Mouse (Mus musculus): ENCODE data around the gene Avpi1. TPM values are rescaled to one million over a fixed set of nuclear protein-coding genes. Genes with fewer than 3 reads are reported as not detected.

The Avpi1 gene
- 17.5 and 18.3 TPM in 2 replicates for polyA plus RNA-seq (2012; rRNA removed)

DNA sequence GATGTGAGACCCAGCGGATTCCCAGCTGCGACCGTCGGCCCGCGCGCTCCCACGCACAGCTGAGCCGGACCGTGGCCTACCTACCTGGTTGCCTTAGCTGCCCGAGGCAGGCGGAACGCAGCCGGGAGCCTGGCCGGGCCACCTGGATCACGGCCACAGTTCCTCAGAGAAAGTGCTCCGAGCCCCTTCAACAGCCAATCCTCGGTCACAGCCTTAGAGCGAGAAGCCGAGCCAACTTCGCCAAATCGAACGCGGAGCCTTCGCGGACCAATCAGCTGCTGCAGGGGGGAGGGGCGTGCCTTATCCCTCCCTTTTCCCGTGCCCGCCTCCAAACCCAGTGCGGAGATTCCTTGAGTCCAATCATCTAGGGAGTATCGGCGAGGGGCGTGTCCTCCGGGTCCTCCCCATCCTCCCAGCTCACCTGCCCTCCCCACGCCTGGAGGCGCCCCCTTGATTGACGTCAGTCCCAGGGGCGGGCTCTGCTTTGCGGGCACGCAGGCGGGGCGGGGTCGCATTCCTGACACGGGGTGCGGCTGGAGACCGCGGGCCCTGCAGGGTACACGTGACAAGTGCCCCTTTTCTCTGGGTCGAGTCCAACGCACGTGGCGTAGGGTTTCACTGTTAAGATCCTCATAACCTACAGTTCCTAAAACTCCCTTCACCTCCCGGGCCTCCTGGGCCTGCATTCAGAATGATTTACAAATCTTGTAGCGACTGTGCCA is at the start of gene Avpi1:
Gene Avpi1 (minus strand): TSS at position 273 of the 722 bp plus-strand sequence.

DNA sequence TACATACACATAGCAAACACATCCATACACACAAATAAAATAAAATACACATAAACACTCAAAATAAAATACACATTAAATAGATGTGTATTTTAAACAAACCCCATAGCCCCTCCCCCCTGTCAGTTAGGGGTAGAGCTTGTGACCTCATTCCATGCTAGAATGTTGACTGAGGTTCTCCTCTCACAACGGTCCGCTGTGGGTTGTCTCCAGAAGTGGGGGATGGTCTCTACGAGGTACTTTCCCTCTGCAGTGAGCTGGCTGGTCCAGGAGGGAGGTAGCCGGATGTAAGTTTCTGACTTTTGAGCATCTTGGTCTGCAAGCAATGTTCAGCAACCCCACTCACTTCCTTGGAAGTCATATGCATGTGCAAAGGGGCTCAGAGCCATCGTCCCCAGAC is 34.9 kb upstream of the Avpi1 start, which contains the start of gene Zfyve27:
Gene Zfyve27 (plus strand): TSS at position 188 of the 400 bp plus-strand sequence.

DNA sequence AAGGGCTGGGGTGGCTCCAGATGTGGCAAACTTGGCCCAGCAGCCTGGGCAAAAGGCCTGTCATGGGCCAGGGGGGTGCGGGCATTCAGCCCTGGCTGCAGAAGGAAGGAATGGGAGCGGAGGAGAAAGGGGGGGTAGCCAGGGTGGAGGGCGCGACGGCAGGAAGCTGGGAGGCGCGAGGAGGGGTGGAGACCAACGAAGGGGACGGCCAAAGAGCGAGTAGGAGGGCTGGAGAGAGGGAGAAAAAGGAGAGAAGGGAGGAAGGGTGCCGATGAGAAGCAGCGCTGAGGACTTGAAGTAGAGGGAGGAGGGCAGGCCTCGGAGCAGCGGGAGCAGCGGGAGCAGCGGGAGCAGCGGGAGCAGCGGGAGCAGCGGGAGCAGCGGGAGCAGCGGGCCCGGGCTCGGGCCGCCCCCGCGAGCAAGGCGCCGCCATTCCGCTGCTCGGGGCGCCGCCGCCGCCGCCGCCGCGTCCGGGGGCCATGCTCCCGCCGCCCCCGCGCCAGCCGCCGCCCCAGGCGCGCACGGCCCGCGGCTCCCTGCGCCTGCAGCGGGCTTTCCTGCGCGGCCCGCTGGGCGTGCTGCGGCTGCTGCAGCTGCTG is 18.4 kb upstream of the Avpi1 start, which contains the start of gene Marveld1:
Gene Marveld1 (plus strand): TSS at position 231 of the 599 bp plus-strand sequence.

DNA sequence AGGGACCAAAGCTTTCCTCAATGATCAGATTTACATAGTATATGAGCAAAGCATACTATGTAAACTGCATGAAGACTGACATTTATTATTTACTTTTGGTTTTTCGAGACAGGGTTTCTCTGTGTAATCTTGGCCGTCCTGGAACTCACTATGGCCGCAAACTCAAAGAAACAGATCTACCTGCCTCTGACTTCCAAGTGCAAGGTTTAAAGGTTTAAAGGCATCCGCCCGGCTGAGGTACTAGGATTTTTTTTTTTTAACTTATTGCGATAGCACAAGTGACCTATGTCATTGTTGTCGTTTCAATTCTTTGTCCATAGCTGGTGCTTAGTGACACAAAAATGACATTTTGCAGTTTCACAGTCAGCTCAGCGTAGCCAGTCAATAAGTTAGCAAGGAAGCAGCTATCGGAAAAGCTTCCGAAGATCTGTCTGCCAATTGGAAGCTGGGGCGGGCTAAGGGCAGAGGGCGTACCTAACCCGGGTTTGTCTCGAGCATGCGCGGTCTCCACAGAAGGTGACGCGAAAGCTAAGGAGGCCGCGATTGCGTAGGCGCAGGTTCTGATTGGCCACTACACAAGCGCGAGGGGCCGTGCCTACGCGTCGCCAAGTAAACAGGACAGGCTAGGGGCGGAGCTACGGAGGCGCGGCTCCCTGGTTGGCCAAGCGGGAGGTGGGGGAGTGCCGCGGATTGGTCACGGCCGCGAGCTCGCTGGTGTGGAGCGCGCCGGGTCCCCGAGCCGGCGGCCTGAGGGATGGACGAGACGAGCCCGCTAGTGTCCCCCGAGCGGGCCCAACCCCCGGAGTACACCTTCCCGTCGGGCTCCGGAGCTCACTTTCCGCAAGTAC is 38.9 kb downstream of the Avpi1 start, which contains the start of gene Pi4k2a:
Gene Pi4k2a (plus strand): TSS at position 723 of the 848 bp plus-strand sequence.

DNA sequence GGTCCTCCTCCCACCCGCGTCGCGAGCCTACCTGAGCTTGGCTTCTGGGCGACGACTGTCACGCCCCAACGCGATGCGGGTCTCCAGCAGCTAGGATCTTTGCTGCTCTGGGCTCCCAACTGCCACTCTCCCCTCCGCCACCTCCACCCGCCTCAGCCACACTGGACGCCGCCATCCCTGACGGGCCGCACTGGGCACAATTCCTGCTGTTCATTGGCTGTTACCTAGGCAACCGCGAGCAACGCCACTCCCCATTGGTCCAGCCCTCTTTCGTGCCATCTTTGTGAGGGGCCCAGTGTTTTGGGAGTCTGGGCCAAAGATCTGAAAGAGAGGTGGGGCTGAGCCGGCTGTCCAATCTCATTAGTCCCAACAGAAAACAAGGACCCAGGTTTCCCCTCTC is 42.7 kb downstream of the Avpi1 start, which contains the start of gene Morn4:
Gene Morn4 (minus strand): TSS at position 192 of the 400 bp plus-strand sequence.

Other genes with a start within 250 kb of the Avpi1 start
- 4.1 and 5.0 TPM in 2 replicates for gene Rrp12, start 232.9 kb downstream of the Avpi1 start, polyA plus RNA-seq (2012; rRNA removed)
- 261 and 284 TPM in 2 replicates for gene Pgam1, start 217.1 kb downstream of the Avpi1 start, polyA plus RNA-seq (2012; rRNA removed)
- 7.6 and 9.4 TPM in 2 replicates for gene Exosc1, start 195.6 kb downstream of the Avpi1 start, polyA plus RNA-seq (2012; rRNA removed)
- gene Zdhhc16, start 195.6 kb downstream of the Avpi1 start, polyA plus RNA-seq (2012; rRNA removed), result 66.0 and 96.7 TPM in 2 replicates
- gene Mms19, start 147.9 kb downstream of the Avpi1 start, polyA plus RNA-seq (2012; rRNA removed), result 45.4 and 48.2 TPM in 2 replicates
- 19.7 and 20.1 TPM in 2 replicates for gene Ubtd1, start 147.3 kb downstream of the Avpi1 start, polyA plus RNA-seq (2012; rRNA removed)
- 0.17 and 0.21 TPM in 2 replicates for gene Ankrd2, start 93.1 kb downstream of the Avpi1 start, polyA plus RNA-seq (2012; rRNA removed)
- gene Hoga1, start 83.4 kb downstream of the Avpi1 start, polyA plus RNA-seq (2012; rRNA removed), result 6.0 and 7.8 TPM in 2 replicates
- 0.23 and 0.31 TPM in 2 replicates for gene 4933411K16Rik, start 76.8 kb downstream of the Avpi1 start, polyA plus RNA-seq (2012; rRNA removed)
- 3.4 and 3.5 TPM in 2 replicates for gene Morn4, start 42.7 kb downstream of the Avpi1 start, polyA plus RNA-seq (2012; rRNA removed)
- 26.1 and 34.8 TPM in 2 replicates for gene Pi4k2a, start 38.6 kb downstream of the Avpi1 start, polyA plus RNA-seq (2012; rRNA removed)
- gene Marveld1, start 18.3 kb upstream of the Avpi1 start, polyA plus RNA-seq (2012; rRNA removed), result 120 and 135 TPM in 2 replicates
- 41.8 and 42.8 TPM in 2 replicates for gene Zfyve27, start 34.9 kb upstream of the Avpi1 start, polyA plus RNA-seq (2012; rRNA removed)
- gene Sfrp5, start 73.2 kb upstream of the Avpi1 start, polyA plus RNA-seq (2012; rRNA removed), result 6.6 and 7.4 TPM in 2 replicates
- 1.3 and 1.4 TPM in 2 replicates for gene Golga7b, start 118.5 kb upstream of the Avpi1 start, polyA plus RNA-seq (2012; rRNA removed)